Mouse (Mus musculus): ENCODE measurements around the gene Gna11. TPM values are rescaled to one million over a fixed set of nuclear protein-coding genes. Genes with fewer than 3 reads are reported as not detected.

The Gna11 gene
- polyA plus RNA-seq, 1 experiment = 26.3 TPM

GRCm38 (mm10) chr10:81481605-81482532 lies 63.1 kb downstream of the Gna11 start:
- H3K4me3 ChIP-seq (ENCODE audit: control insufficient read depth, low read depth, low read length) = peak overlapping the region; percentile 70
- TF ChIP-seq POLR2A (IDR thresholded peaks at IDR 0.05; ENCODE audit: control insufficient read depth, low read depth, low read length) = no peak
- TF ChIP-seq CTCF (IDR thresholded peaks at IDR 0.05; ENCODE audit: control insufficient read depth, insufficient read depth, insufficient replicate concordance, low read depth, low read length) = no peak
- H3K4me1 ChIP-seq (ENCODE audit: control insufficient read depth, insufficient read depth, low read length) = peaks cover 13% of the 10 kb centered on the region
- H3K27ac ChIP-seq (ENCODE audit: control insufficient read depth, insufficient read depth, low read depth, low read length) = no peak overlapping the region
- no peaks in the 10 kb centered on the region; the same call in 1 of the 2 replicates for H3K27me3 ChIP-seq (ENCODE audit: control insufficient read depth, insufficient read depth, low read length)
- no peaks in the 10 kb centered on the region for H3K36me3 ChIP-seq (ENCODE audit: control insufficient read depth, insufficient read depth, low read length)

Other genes starting within 250 kb of the Gna11 start
- gene Cactin, start 224.1 kb downstream of the Gna11 start, polyA plus RNA-seq (2012; rRNA removed) = 13.4 and 16.5 TPM in 2 replicates
- 0.47 and 0.91 TPM in 2 replicates for gene Tbxa2r, start 216.5 kb downstream of the Gna11 start, polyA plus RNA-seq (2012; rRNA removed)
- gene Gipc3, start 201.9 kb downstream of the Gna11 start, polyA plus RNA-seq (2012; rRNA removed) = 3.3 and 4.1 TPM in 2 replicates
- 23.0 and 27.7 TPM in 2 replicates for gene Hmg20b, start 194.7 kb downstream of the Gna11 start, polyA plus RNA-seq (2012; rRNA removed)
- 33.1 and 39.7 TPM in 2 replicates for gene Mfsd12, start 187.7 kb downstream of the Gna11 start, polyA plus RNA-seq (2012; rRNA removed)
- 273 and 296 TPM in 2 replicates for gene 4930404N11Rik, start 179.4 kb downstream of the Gna11 start, polyA plus RNA-seq (2012; rRNA removed)
- gene Fzr1, start 166.7 kb downstream of the Gna11 start, polyA plus RNA-seq (2012; rRNA removed) = 161 and 178 TPM in 2 replicates
- 38.5 and 46.3 TPM in 2 replicates for gene Dohh, start 160.8 kb downstream of the Gna11 start, polyA plus RNA-seq (2012; rRNA removed)
- 1.2 and 1.6 TPM in 2 replicates for gene Gm48551, start 160.7 kb downstream of the Gna11 start, polyA plus RNA-seq (2012; rRNA removed)
- 0.65 TPM in 1 of 2 replicates, not detected in the other for gene Gm48552, start 156.2 kb downstream of the Gna11 start, polyA plus RNA-seq (2012; rRNA removed)
- gene Smim24, start 152.1 kb downstream of the Gna11 start, polyA plus RNA-seq (2012; rRNA removed) = 3,568 and 3,612 TPM in 2 replicates
- 9.8 and 9.9 TPM in 2 replicates for gene Nfic, start 89.6 kb downstream of the Gna11 start, polyA plus RNA-seq (2012; rRNA removed)
- 147 and 163 TPM in 2 replicates for gene Celf5, start 62.5 kb downstream of the Gna11 start, polyA plus RNA-seq (2012; rRNA removed)
- 70.4 and 71.3 TPM in 2 replicates for gene Ncln, start 48.8 kb downstream of the Gna11 start, polyA plus RNA-seq (2012; rRNA removed)
- 0.04 and 0.13 TPM in 2 replicates for gene S1pr4, start 45.1 kb downstream of the Gna11 start, polyA plus RNA-seq (2012; rRNA removed)
- gene Gna15, start 21.0 kb downstream of the Gna11 start, polyA plus RNA-seq (2012; rRNA removed) = 1.0 and 1.2 TPM in 2 replicates
- gene Aes, start 14.3 kb upstream of the Gna11 start, polyA plus RNA-seq (2012; rRNA removed) = 154 and 172 TPM in 2 replicates
- gene Tle2, start 29.4 kb upstream of the Gna11 start, polyA plus RNA-seq (2012; rRNA removed) = 19.0 and 22.1 TPM in 2 replicates
- 16.5 and 16.9 TPM in 2 replicates for gene Tle6, start 55.9 kb upstream of the Gna11 start, polyA plus RNA-seq (2012; rRNA removed)
- 0.47 and 0.68 TPM in 2 replicates for gene BC025920, start 61.1 kb upstream of the Gna11 start, polyA plus RNA-seq (2012; rRNA removed)
- gene Sirt6, start 82.6 kb upstream of the Gna11 start, polyA plus RNA-seq (2012; rRNA removed) = 6.7 and 7.2 TPM in 2 replicates
- gene Ankrd24, start 83.3 kb upstream of the Gna11 start, polyA plus RNA-seq (2012; rRNA removed) = 17.3 and 20.4 TPM in 2 replicates
- gene Gm10778, start 103.9 kb upstream of the Gna11 start, polyA plus RNA-seq (2012; rRNA removed) = 0.34 and 0.48 TPM in 2 replicates
- 0.79 and 1.9 TPM in 2 replicates for gene Zfp433, start 159.6 kb upstream of the Gna11 start, polyA plus RNA-seq (2012; rRNA removed)
- gene Gm3055, start 226.0 kb upstream of the Gna11 start, polyA plus RNA-seq (2012; rRNA removed) = 0.91 and 1.2 TPM in 2 replicates